Mouse (Mus musculus): ENCODE results near the gene Fstl4. TPM values are rescaled to one million over a fixed set of nuclear protein-coding genes. Genes with fewer than 3 reads are reported as not detected.
A peak's percentile ranks its signal among the peaks of the same experiment; 100 is the strongest.

Gene Fstl4
- polyA plus RNA-seq, 1 experiment from 2014 or later, result 8.5 TPM

DNA sequence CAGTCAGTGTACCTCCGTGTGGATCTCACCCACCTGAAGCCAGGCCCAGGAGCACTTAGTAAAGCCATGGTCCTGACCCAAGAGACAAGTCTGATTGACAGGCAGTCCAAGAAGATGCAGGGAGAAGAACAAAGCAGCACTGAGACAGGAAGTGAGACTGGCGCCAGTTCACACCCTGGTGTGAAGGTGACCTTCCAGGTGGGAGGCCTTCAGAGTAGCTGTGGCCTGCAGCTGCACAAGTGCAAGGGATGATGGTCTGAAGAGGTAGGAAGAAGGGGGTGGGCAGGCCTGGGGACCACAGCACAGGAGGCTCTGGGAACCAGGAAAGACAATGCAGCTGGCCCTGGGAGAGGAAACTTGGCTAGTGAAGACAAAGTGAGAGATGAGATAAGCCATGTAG lies 351.9 kb downstream of the Fstl4 start:
- Histone ChIP-seq H3K27ac (ENCODE audit: low read depth) (no peak overlapping the region), H3K4me2 (no peak overlapping the region), H3K27me3 (ENCODE audit: insufficient read depth, low read length) (no peaks in the 10 kb centered on the region), H3K9ac (no peak overlapping the region), H3K36me3 (ENCODE audit: insufficient read depth) (no peaks in the 10 kb centered on the region), H3K9me3 (ENCODE audit: low read depth, low read length) (no peaks in the 10 kb centered on the region), H3K4me3 (ENCODE audit: low read depth, low read length) (no peak overlapping the region), H3K4me1 (ENCODE audit: insufficient read depth) (no peaks in the 10 kb centered on the region)
- DNase-seq (no peak), ATAC-seq (ENCODE audit: insufficient read depth) (no peak)
- 64% methylated on average over 2 of the region's 2 CpGs for WGBS
- TF ChIP-seq CTCF (IDR thresholded peaks at IDR 0.05; ENCODE audit: low read depth), result no peak

- Histone ChIP-seq H3K36me3 (ENCODE audit: insufficient read depth) (no peaks in the 10 kb centered on the region), H3K27me3 (ENCODE audit: insufficient read depth, low read length) (no peaks in the 10 kb centered on the region), H3K4me1 (ENCODE audit: insufficient read depth) (no peaks in the 10 kb centered on the region), H3K4me3 (ENCODE audit: low read depth, low read length) (no peak overlapping the region), H3K27ac (ENCODE audit: low read depth) (no peak overlapping the region), H3K9me3 (ENCODE audit: low read depth, low read length) (no peaks in the 10 kb centered on the region), H3K4me2 (no peak overlapping the region), H3K9ac (no peak overlapping the region)
- DNase-seq (no peak), ATAC-seq (ENCODE audit: insufficient read depth) (no peak)
- TF ChIP-seq CTCF (IDR thresholded peaks at IDR 0.05; ENCODE audit: low read depth), result no peak
- WGBS, result 76% methylated on average over 11 of the region's 11 CpGs
Measured at GRCm38 (mm10) chr11:53118226-53118965, 354.0 kb downstream of the Fstl4 start.

DNA sequence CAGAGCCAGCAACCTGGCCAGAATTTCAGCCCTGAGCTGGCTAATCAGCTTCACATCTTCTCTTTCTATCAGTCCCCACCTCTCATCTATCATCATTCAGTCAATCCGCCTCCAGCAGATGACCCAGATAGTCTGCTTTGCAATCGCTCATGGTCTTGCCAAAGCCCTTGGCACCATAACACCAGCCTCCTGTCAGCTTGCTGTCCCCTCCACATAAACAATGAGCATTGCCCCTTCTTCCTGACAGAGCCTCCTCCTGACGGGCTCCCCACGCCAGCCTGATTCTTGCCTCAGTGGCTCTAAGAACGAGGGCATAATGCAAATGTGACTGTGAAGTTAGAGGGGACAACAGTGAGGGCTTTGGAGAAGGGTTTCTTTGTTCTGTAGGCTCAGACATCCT lies 355.5 kb downstream of the Fstl4 start:
- ATAC-seq (ENCODE audit: insufficient read depth), result no peak
- Histone ChIP-seq H3K4me3 (ENCODE audit: low read depth, low read length) (no peak overlapping the region), H3K9me3 (ENCODE audit: low read depth, low read length) (no peaks in the 10 kb centered on the region), H3K4me2 (no peak overlapping the region), H3K36me3 (ENCODE audit: insufficient read depth) (no peaks in the 10 kb centered on the region), H3K4me1 (ENCODE audit: insufficient read depth) (no peaks in the 10 kb centered on the region), H3K27me3 (ENCODE audit: insufficient read depth, low read length) (no peaks in the 10 kb centered on the region), H3K27ac (ENCODE audit: low read depth) (no peak overlapping the region), H3K9ac (no peak overlapping the region)
- no peak for DNase-seq
- WGBS, result 68% methylated on average over 5 of the region's 5 CpGs
- TF ChIP-seq CTCF (IDR thresholded peaks at IDR 0.05; ENCODE audit: low read depth), result no peak

DNA sequence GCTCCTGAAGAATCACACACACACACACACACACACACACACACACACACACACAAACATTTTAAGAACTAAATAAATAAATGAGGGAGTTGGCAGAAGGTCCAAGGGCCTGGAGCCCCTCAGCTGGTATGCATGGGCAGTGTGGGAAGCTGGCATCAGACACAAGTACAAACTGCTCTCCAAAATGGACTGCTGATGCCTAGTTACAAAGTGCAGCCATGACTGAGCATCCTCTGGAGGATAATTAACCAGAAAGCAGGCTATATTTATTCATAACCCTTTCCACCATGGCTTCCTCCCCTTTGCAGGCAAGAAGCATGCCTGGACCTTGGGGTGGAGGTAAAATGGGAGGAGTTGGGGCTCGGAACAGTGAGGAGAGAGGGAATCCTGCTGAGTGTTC lies 356.8 kb downstream of the Fstl4 start:
- Histone ChIP-seq H3K36me3 (ENCODE audit: insufficient read depth) (no peaks in the 10 kb centered on the region), H3K4me1 (ENCODE audit: insufficient read depth) (no peaks in the 10 kb centered on the region), H3K4me3 (ENCODE audit: low read depth, low read length) (no peak overlapping the region), H3K27me3 (ENCODE audit: insufficient read depth, low read length) (no peaks in the 10 kb centered on the region), H3K4me2 (no peak overlapping the region), H3K27ac (ENCODE audit: low read depth) (no peak overlapping the region), H3K9me3 (ENCODE audit: low read depth, low read length) (no peaks in the 10 kb centered on the region), H3K9ac (no peak overlapping the region)
- TF ChIP-seq CTCF (IDR thresholded peaks at IDR 0.05; ENCODE audit: low read depth), result no peak
- DNase-seq (no peak), ATAC-seq (ENCODE audit: insufficient read depth) (no peak)
- WGBS, result 56% methylated on average over 1 of the region's 1 CpGs

GRCm38 (mm10) chr11:53124799-53125198 lies 360.4 kb downstream of the Fstl4 start:
- Histone ChIP-seq H3K36me3 (ENCODE audit: insufficient read depth) (no peaks in the 10 kb centered on the region), H3K27ac (ENCODE audit: low read depth) (no peak overlapping the region), H3K4me1 (ENCODE audit: insufficient read depth) (no peaks in the 10 kb centered on the region), H3K9ac (no peak overlapping the region), H3K4me2 (no peak overlapping the region), H3K4me3 (ENCODE audit: low read depth, low read length) (no peak overlapping the region), H3K9me3 (ENCODE audit: low read depth, low read length) (no peaks in the 10 kb centered on the region), H3K27me3 (ENCODE audit: insufficient read depth, low read length) (no peaks in the 10 kb centered on the region)
- WGBS, result 81% methylated on average over 2 of the region's 2 CpGs
- no peak for ATAC-seq (ENCODE audit: insufficient read depth)
- no peak for TF ChIP-seq CTCF (IDR thresholded peaks at IDR 0.05; ENCODE audit: low read depth)
- DNase-seq, result no peak

DNA sequence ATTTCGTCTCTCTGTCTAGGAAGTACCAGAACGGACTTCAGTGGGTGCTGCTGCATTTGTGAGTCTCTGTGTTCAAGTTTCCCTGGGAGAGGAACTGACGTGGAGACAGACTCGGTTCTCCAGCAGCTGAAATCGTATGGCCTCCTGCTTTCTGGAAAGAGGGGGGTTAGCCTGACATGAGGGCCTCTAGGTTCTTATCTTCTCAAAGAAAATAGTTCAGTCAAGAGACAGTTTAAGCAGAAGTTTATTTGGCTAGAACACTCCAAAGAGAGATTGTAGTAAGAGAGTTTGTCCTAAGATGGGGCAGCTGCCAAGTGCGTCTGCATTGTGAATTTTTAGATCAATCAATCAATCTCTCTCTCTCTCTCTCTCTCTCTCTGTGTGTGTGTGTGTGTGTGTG lies 362.2 kb downstream of the Fstl4 start:
- H3K4me2 ChIP-seq, result no peak overlapping the region
- no peaks in the 10 kb centered on the region for H3K9me3 ChIP-seq (ENCODE audit: low read depth, low read length)
- no peaks in the 10 kb centered on the region for H3K4me1 ChIP-seq (ENCODE audit: insufficient read depth)
- no peaks in the 10 kb centered on the region for H3K27me3 ChIP-seq (ENCODE audit: insufficient read depth, low read length)
- H3K36me3 ChIP-seq (ENCODE audit: insufficient read depth), result no peaks in the 10 kb centered on the region
- H3K4me3 ChIP-seq (ENCODE audit: low read depth, low read length), result no peak overlapping the region
- DNase-seq (peak; percentile 60), ATAC-seq (ENCODE audit: insufficient read depth) (0 out of 2 replicates have a peak, but pooled peaks have one; percentile 54)
- no peak overlapping the region for H3K27ac ChIP-seq (ENCODE audit: low read depth)
- 17% methylated on average over 6 of the region's 6 CpGs for WGBS
- no peak for TF ChIP-seq CTCF (IDR thresholded peaks at IDR 0.05; ENCODE audit: low read depth)
- no peak overlapping the region for H3K9ac ChIP-seq

- H3K36me3 ChIP-seq (ENCODE audit: insufficient read depth), result no peaks in the 10 kb centered on the region
- DNase-seq, result no peak
- H3K4me3 ChIP-seq (ENCODE audit: low read depth, low read length), result no peak overlapping the region
- H3K9ac ChIP-seq, result no peak overlapping the region
- no peaks in the 10 kb centered on the region for H3K4me1 ChIP-seq (ENCODE audit: insufficient read depth)
- no peak overlapping the region for H3K27ac ChIP-seq (ENCODE audit: low read depth)
- WGBS, result 63% methylated on average over 2 of the region's 2 CpGs
- no peak for TF ChIP-seq CTCF (IDR thresholded peaks at IDR 0.05; ENCODE audit: low read depth)
- no peaks in the 10 kb centered on the region for H3K9me3 ChIP-seq (ENCODE audit: low read depth, low read length)
- H3K27me3 ChIP-seq (ENCODE audit: insufficient read depth, low read length), result no peaks in the 10 kb centered on the region
- ATAC-seq (ENCODE audit: insufficient read depth), result no peak
- no peak overlapping the region for H3K4me2 ChIP-seq
Measured at GRCm38 (mm10) chr11:53128661-53129060, 364.2 kb downstream of the Fstl4 start.

All from lung, embryonic 14.5 days (tissue).